Mouse (Mus musculus) retina, adult 2 months (tissue): ENCODE results near the gene Bex4.

Experiments
- DNase-seq: peaks from one replicate; pipeline ENCODE4 v3.0.0-alpha.2; 2012; ENCODE audit warnings: low read depth, low spot score

The Bex4 gene

DNA sequence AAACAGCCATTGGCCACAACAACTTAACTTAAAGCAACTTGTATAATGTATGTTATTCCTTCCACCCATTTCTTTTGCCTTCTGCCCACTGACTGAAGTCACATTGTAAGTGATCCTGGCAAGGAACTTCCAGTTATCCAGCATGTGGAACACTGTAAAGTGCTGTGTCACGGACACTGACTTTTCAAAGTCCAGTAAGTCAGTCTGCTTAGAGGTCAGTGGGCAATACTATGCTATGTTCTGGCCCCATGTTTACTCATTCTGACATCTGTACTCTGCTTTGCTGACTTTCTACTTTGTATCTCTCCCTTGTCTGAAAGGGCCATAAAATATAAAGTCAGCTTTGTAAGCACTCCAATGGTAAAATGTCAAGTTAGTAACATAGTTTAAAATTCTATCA, 44.3 kb downstream of the Bex4 start:
- no peak for DNase-seq
